Mouse (Mus musculus) myocyte (in vitro differentiated cells): Measurements from ENCODE around the gene Ndufa4l2.

ENCODE experiments used
- E2F4 ChIP-seq: IDR thresholded peaks from one replicate; pipeline ENCODE4 v1.6.1; 2011; ENCODE audit warnings: mild to moderate bottlenecking, control low read depth, moderate library complexity; ENCODE audit not compliant: insufficient read depth
- MAX ChIP-seq: IDR thresholded peaks from one replicate; pipeline ENCODE4 v1.6.1; 2011; ENCODE audit warnings: low read depth, mild to moderate bottlenecking, control low read depth
- POLR2A ChIP-seq: IDR thresholded peaks from one replicate; pipeline ENCODE4 v1.6.1; 2011; ENCODE audit warnings: low read depth, mild to moderate bottlenecking, control low read depth, moderate library complexity; ENCODE audit not compliant: insufficient read length
- POLR2AphosphoS2 ChIP-seq: IDR thresholded peaks from one replicate; pipeline ENCODE4 v1.6.1; 2011; ENCODE audit warnings: low read depth, control low read depth; ENCODE audit not compliant: insufficient read length
- USF1 ChIP-seq: IDR thresholded peaks from one replicate; pipeline ENCODE4 v1.6.1; 2011; ENCODE audit warnings: low read depth, mild to moderate bottlenecking, control low read depth, moderate library complexity

DNA sequence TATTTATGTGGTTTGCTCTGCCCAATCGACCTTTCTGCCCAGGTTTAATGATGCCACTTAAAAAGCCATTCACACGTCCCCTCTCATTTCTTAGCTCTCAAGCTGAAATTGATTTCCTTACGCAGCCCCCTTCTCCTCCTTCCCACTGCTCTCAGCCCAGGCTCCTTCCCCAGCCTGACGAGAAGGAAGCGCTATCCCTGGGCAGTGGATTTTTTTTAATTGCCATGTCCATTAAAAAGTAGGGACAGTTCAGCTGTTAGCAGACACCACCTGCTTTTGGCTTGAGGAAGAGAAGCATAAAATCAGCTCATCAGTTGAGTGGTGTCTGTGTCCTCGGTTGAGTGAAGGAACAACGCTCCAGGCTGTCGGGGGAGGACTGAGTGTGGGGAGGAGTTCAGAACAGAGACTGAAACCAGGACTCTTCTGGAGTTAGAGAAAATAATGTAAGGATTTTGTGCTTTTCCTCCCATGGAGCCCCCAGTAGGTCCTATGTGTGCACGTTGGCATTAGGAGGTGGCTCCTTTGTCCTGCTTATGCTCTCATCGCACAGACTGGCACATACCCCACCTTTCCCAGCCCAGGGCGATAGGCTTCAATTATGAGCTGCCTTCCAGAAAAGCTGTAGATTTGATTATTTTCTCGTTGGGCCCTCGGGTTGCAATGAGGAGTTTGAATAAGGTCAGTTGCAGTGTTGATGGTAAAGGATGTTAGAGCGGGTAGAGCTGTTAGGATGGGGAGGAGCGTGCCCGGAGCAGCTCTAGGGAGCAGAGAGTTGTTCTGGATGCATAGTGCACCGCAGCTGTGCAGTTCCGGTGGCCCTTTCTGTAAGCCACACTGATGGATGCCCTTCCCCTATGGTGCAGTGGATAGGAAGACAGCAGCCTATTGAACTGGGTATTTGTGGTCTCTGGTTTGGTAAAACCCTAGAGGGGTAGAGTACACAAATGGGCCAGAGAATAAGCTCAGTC, 24.3 kb upstream of the Ndufa4l2 start:
- TF ChIP-seq POLR2A, result no peak
- TF ChIP-seq USF1, result no peak
- TF ChIP-seq POLR2AphosphoS2, result no peak
- no peak for TF ChIP-seq MAX
- no peak for TF ChIP-seq E2F4
